Mouse (Mus musculus) forebrain, postnatal 0 days (tissue): ENCODE measurements at regions not wholly inside any gene's neighbourhood (a gene's known extent, or its start where the extent isn't known, plus 50 kb on each side); places are given as distances from the start of the nearest gene placed in this dataset.
"Not testable (repeated sequence)": the region's sequence is repeated elsewhere in the genome, so short reads cannot be mapped to it uniquely, and the experiment has no call there.

Source experiments
- ATAC-seq: fragments of 200-750 bp; cut with Nextera tagmentation; 2 replicates; pipeline ENCODE4 v1.8.0; 2017; ENCODE audit warnings: mild to moderate bottlenecking, moderate library complexity
- DNase-seq: peaks from one replicate; pipeline ENCODE4 v3.0.0-alpha.2; 2015
- H3K27ac ChIP-seq: fragments of 300-500 bp; sonication (generic); 2 replicates; pipeline ENCODE4 v1.5.1; 2014; ENCODE audit warnings: low read depth, mild to moderate bottlenecking, antibody characterized with exemption, low read length, moderate library complexity, mixed read lengths
- H3K27me3 ChIP-seq: fragments of 300-500 bp; sonication (generic); 2 replicates; pipeline ENCODE4 v1.6.1; 2014; ENCODE audit warnings: mild to moderate bottlenecking, low read length, mixed read lengths; ENCODE audit not compliant: insufficient read depth
- H3K36me3 ChIP-seq: fragments of 300-500 bp; sonication (generic); 2 replicates; pipeline ENCODE4 v1.6.1; 2014; ENCODE audit warnings: mild to moderate bottlenecking, moderate library complexity; ENCODE audit not compliant: insufficient read depth
- H3K4me1 ChIP-seq: fragments of 300-500 bp; sonication (generic); 2 replicates; pipeline ENCODE4 v1.6.1; 2014; ENCODE audit warnings: antibody characterized with exemption; ENCODE audit not compliant: insufficient read depth
- H3K4me2 ChIP-seq: fragments of 300-500 bp; sonication (generic); 2 replicates; pipeline ENCODE4 v1.6.1; 2014; ENCODE audit warnings: low read depth, mild to moderate bottlenecking, moderate library complexity
- H3K4me3 ChIP-seq: fragments of 300-500 bp; sonication (generic); 2 replicates; pipeline ENCODE4 v1.5.1; 2014; ENCODE audit warnings: low read depth, low read length, mixed read lengths
- H3K9ac ChIP-seq: fragments of 300-500 bp; sonication (generic); 2 replicates; pipeline ENCODE4 v1.6.1; 2014; ENCODE audit warnings: mild to moderate bottlenecking
- H3K9me3 ChIP-seq: fragments of 300-500 bp; sonication (generic); 2 replicates; pipeline ENCODE4 v1.6.1; 2016; ENCODE audit warnings: low read length
- CTCF ChIP-seq: sonication (generic); IDR thresholded peaks from 2 replicates; pipeline ENCODE4 v1.5.1; 2016; ENCODE audit warnings: antibody characterized with exemption, control low read depth, low read depth
- WGBS: fragments of 180-500 bp; shearing (Covaris S2); extraction: QIAGEN DNeasy Blood & Tissue Kit; methylation state at CpG from one replicate; pipeline ENCODE4 v1.1.7; 2014; 5-methylcytosine and 5-hydroxymethylcytosine counted together

DNA sequence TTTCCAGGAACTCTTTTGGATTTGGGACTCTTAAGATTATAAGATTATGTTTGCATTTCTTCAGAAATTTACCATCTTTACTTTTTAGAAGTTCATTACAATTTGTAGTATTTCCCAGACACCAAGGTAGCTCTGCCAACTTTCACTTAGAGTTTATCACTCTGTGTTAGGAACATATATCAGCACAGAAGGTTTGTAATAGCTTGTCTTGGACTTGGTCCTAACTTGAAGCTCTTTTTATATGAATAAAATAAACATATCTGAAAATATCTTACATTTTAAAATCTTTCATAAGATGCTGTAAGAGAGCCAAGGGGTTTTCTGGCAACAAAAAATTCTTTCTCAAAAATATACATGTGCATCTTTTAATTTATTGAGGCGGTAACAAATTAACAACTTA is 813.4 kb upstream of the 4931417E11Rik start:
- no peak for TF ChIP-seq CTCF
- no peaks in the 10 kb centered on the region for H3K9me3 ChIP-seq
- H3K27ac ChIP-seq, result no peak overlapping the region
- no peaks in the 10 kb centered on the region for H3K27me3 ChIP-seq
- DNase-seq, result peak; percentile 36
- no peaks in the 10 kb centered on the region for H3K36me3 ChIP-seq
- H3K4me1 ChIP-seq, result no peaks in the 10 kb centered on the region
- 64% methylated on average over 1 of the region's 1 CpGs for WGBS
- no peak overlapping the region for H3K4me2 ChIP-seq
- ATAC-seq, result no peak
- no peak overlapping the region for H3K4me3 ChIP-seq
- no peak overlapping the region for H3K9ac ChIP-seq

DNA sequence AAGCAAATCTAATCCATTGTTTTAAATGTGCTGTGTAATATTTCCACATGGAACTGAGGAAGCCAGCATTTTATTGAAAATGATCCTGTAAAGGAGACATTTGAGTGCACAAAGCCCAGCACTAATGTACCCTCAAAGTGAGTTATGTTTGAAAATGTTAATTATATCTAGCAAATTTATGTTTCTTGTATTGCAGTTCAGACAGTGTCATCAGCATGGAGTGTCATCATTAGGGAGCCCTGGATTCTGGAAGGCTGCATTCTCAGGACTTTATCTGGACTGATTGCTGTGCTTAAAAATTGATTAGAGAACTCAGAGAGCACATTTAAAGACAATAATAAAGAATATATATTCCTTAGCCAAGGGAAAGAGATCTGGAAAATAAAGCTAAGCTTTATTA is 804.8 kb upstream of the 4931417E11Rik start:
- no peak for ATAC-seq

DNA sequence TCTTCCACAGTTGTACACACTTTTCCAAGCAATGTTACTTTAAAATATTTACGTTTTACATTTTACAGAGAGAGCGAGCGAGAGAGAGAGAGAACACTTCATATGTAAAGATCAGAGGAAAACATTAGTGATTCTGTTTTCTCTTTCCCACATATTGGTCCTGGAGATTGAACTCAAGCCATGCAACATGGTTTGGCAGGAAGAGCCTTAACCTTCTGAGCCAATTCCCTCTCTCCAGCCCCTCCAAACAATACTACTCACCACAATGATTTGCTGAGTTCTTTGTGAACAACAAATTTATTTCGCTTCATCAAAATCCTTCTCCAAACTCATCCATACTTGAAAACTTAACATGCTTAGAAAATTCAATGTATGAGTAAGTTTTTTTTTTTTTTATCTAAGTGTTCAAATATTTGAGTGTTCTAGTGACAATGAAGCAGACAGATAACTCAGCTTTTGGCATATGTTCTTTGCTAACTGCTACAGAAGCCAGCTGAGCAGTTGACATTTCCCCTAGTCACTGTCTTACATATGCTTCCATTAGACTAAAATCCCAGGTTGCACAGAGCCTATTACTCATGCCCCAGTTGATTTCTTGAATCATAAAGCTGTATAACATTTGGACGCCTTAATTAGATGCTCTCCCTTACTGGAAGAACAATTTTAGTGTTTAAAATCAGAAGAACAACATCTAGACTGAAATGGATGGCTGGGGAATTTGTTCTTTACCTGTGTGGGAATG is 801.9 kb upstream of the 4931417E11Rik start:
- no peak for TF ChIP-seq CTCF
- ATAC-seq (no peak), DNase-seq (peak; percentile 4)
- Histone ChIP-seq H3K9ac (no peak overlapping the region), H3K36me3 (no peaks in the 10 kb centered on the region), H3K27ac (no peak overlapping the region), H3K4me2 (no peak overlapping the region), H3K27me3 (no peaks in the 10 kb centered on the region), H3K9me3 (no peaks in the 10 kb centered on the region), H3K4me1 (no peaks in the 10 kb centered on the region), H3K4me3 (no peak overlapping the region)
- 70% methylated on average over 5 of the region's 5 CpGs for WGBS

More for the DNA sequence above, 804.8 kb upstream of the 4931417E11Rik start:
- no peak for DNase-seq
- Histone ChIP-seq H3K27me3 (no peaks in the 10 kb centered on the region), H3K4me3 (no peak overlapping the region), H3K4me1 (no peaks in the 10 kb centered on the region), H3K36me3 (no peaks in the 10 kb centered on the region), H3K9me3 (no peaks in the 10 kb centered on the region), H3K9ac (no peak overlapping the region), H3K27ac (no peak overlapping the region), H3K4me2 (no peak overlapping the region)
- no peak for TF ChIP-seq CTCF

DNA sequence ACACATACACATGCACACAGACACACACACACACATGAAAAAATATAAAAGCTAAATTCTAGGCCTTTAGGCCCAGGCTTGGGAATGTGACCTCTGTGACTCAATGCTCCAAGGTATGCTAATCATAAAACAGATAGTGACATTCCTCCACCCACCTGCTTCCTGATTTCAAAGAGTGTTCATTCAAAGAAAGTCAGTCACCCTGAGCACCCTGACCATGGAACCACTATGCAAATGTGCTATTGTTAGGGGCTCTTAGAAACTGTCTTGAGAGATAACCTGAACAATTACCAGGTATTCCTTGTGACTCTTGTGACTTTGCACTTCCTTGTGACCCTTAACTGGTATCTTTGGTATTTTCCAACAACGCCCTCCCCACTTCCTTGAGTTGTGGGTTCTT is 797.1 kb upstream of the 4931417E11Rik start:
- H3K9me3 ChIP-seq, H3K36me3 ChIP-seq, H3K4me3 ChIP-seq, H3K27ac ChIP-seq, ATAC-seq, H3K4me1 ChIP-seq, H3K9ac ChIP-seq, DNase-seq, H3K4me2 ChIP-seq, H3K27me3 ChIP-seq: not testable (repeated sequence)
- 93% methylated on average over 1 of the region's 1 CpGs for WGBS
